Mouse (Mus musculus) layer of hippocampus, adult 9-11 months (tissue): ENCODE measurements at regions not wholly inside any gene's neighbourhood (a gene's known extent, or its start where the extent isn't known, plus 50 kb on each side); places are given as distances from the start of the nearest gene placed in this dataset.
"Not testable (repeated sequence)": the region's sequence is repeated elsewhere in the genome, so short reads cannot be mapped to it uniquely, and the experiment has no call there.

Experiments
- DNase-seq: peaks from one replicate; pipeline ENCODE4 v3.0.0; 2022

- DNase-seq: not testable (repeated sequence)
Measured at GRCm38 (mm10) chr6:19855476-19855875, 989.4 kb downstream of the Ankrd7 start.

DNA sequence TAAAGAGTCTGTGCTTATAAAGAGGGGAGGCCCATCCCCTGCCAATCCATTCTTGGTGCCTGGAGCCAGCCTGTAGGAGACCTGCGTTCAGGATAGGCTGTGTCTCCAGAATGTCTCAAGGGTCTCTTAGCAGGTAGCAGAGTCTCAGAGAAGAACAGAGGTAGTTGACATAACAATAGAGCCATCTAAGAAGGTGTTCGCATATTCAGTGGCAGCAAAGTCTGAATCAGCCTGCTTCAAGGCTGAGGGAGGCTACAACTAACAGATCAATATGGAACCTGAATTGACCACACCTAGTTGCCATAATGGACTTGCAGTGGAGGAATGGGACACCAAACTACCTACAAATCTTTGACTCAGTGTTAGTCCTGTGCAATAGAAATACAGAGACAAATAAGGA is 998.0 kb downstream of the Ankrd7 start:
- no peak for DNase-seq

- DNase-seq: peak; percentile 60
Measured at GRCm38 (mm10) chr6:19869697-19870096, 1003.6 kb downstream of the Ankrd7 start.

DNA sequence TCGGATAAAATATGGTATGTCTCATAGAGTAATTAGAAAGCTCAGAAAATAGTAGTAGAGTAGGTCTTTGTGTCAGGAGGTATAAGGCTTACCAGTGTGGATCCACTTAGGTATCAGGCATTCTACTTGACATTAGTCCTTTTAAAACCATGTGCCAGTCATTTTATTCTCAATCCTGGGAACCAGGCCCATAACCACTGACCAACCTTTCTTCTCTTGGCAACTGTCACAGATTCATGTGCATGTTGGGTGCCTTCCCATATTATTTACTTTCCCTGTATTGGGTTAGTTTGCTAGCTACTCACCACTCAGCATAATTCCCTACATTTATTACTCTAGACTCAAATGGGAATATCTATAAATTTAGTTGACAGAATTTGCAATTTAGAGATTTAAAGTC is 1045.1 kb downstream of the Ankrd7 start:
- DNase-seq: no peak

GRCm38 (mm10) chr6:19941784-19942183 is 1075.7 kb downstream of the Ankrd7 start:
- DNase-seq: not testable (repeated sequence)

DNA sequence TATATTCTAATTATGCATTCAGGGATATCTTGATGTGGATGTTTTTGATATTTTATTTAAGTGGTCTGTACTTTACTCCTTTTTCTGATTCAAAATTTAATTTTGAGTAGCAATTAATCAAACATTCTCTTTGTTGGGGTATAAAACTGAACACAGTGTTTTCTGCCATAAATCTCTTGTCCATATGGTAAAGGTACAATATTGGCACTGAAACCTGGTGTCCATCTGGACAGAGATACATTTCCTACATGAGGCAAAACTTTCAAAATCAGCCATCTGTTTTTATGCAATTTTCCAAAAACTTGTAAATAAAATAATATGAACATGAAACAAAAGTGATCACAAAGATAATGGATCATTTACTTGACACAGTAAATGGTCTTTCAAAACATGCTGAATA is 1078.2 kb downstream of the Ankrd7 start:
- no peak for DNase-seq

GRCm38 (mm10) chr6:19945693-19946092 is 1079.6 kb downstream of the Ankrd7 start:
- no peak for DNase-seq

DNA sequence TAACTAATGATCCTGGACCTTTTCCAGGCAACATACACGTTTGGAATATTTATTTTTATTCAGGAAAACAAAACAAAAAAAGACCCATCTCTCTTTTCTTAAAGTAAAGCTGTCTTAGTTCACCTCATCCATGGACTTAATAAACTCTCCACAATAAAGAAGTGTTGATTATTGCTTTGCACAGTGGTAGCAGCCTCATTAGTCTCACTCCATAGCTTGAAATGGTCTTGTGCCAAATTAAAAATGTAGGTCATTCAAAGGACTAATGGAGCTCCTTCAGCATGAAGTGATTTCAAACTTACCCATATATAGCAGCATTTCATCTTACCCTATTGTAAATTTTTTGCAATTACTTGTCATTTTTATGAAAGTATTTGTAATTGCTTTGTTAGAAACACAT is 1109.8 kb downstream of the Ankrd7 start:
- DNase-seq: no peak

- no peak for DNase-seq
Measured at GRCm38 (mm10) chr6:19991829-19992228, 1125.7 kb downstream of the Ankrd7 start.

DNA sequence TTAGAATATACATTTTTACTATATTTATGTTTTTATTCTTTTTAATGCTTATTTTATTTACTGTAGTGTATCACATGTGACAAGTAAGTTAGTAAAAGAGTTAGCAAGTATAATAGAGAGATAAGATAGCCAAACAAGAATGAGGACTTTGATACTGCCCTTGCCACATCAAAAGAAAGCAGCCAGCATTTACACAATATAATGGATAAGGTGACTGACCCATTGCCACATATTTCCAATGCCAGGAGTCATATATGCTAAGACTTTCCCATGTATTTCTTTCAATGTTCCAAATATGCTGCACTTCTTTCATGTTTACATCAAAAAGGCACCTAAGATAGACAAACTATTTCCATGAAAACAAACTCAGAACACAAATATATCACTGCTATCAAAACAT is 1162.3 kb downstream of the Ankrd7 start:
- no peak for DNase-seq

GRCm38 (mm10) chr6:20037769-20038168 is 1171.7 kb downstream of the Ankrd7 start:
- DNase-seq: peak; percentile 17

- no peak for DNase-seq
Measured at GRCm38 (mm10) chr6:20078666-20079065, 1136.6 kb upstream of the Kcnd2 start.

GRCm38 (mm10) chr6:20092057-20092917 is 1123.0 kb upstream of the Kcnd2 start:
- no peak for DNase-seq

- not testable (repeated sequence) for DNase-seq
Measured at GRCm38 (mm10) chr6:20133991-20134390, 1081.3 kb upstream of the Kcnd2 start.

DNA sequence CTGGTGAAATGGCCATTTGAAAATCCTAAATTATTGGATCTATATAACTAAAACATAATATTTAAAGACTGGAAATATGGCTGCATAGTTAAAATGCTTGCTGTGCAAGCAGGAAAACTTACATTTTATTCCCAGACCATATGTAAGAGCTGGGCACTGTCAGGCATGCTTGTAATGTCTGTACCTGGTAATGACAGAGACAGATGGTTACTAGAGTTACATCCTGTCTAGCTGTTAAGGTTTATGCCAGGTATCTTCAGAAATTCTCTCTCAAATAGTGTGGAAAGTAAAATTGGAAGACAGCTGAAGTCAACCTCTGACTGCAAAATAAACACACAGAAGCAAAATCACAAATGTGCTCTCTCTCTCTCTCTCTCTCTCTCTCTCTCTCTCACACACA is 1077.8 kb upstream of the Kcnd2 start:
- no peak for DNase-seq
